Mouse (Mus musculus) hindbrain, embryonic 14.5 days (tissue): Measurements from ENCODE around the gene Ndufb4. TPM values are rescaled to one million over a fixed set of nuclear protein-coding genes. Genes with fewer than 3 reads are reported as not detected.
A peak's percentile ranks its signal among the peaks of the same experiment; 100 is the strongest.
"Not testable (repeated sequence)": the region's sequence is repeated elsewhere in the genome, so short reads cannot be mapped to it uniquely, and the experiment has no call there.

Source experiments
- ATAC-seq: fragments of 200-750 bp; cut with Nextera tagmentation; 2 replicates; pipeline ENCODE4 v1.8.0; 2017; ENCODE audit warnings: moderate number of reproducible peaks, mild to moderate bottlenecking, moderate TSS enrichment, moderate library complexity; ENCODE audit not compliant: low FRiP score
- DNase-seq: peaks from one replicate; pipeline ENCODE4 v3.0.0-alpha.2; 2015; ENCODE audit warnings: low spot score
- H3K27ac ChIP-seq: fragments of 300-500 bp; sonication (generic); 2 replicates; pipeline ENCODE4 v1.5.1; 2014; ENCODE audit warnings: mild to moderate bottlenecking, moderate library complexity
- H3K27me3 ChIP-seq: fragments of 300-500 bp; sonication (generic); 2 replicates; pipeline ENCODE4 v1.6.1; 2014; ENCODE audit warnings: mild to moderate bottlenecking, low read length, mixed read lengths; ENCODE audit not compliant: control insufficient read depth, insufficient read depth
- H3K36me3 ChIP-seq: fragments of 300-500 bp; sonication (generic); replicated peaks from 2 replicates; pipeline ENCODE4 v1.6.1; 2014; ENCODE audit not compliant: control insufficient read depth, insufficient read depth
- H3K4me1 ChIP-seq: fragments of 300-500 bp; sonication (generic); replicated peaks from 2 replicates; pipeline ENCODE4 v1.6.1; 2014; ENCODE audit warnings: antibody characterized with exemption, low read length, mixed read lengths; ENCODE audit not compliant: control insufficient read depth, insufficient read depth
- H3K4me2 ChIP-seq: fragments of 300-500 bp; sonication (generic); replicated peaks from 2 replicates; pipeline ENCODE4 v1.6.1; 2014; ENCODE audit warnings: mild to moderate bottlenecking, moderate library complexity
- H3K4me3 ChIP-seq: fragments of 300-500 bp; sonication (generic); replicated peaks from 2 replicates; pipeline ENCODE4 v1.5.1; 2014; ENCODE audit warnings: mild to moderate bottlenecking, low read length
- H3K9ac ChIP-seq: fragments of 300-500 bp; sonication (generic); 2 replicates; pipeline ENCODE4 v1.6.1; 2014
- H3K9me3 ChIP-seq: fragments of 300-500 bp; sonication (generic); 2 replicates; pipeline ENCODE4 v1.6.1; 2016; ENCODE audit warnings: low read length; ENCODE audit not compliant: control insufficient read depth
- WGBS: fragments of 180-500 bp; shearing (Covaris S2); extraction: QIAGEN DNeasy Blood & Tissue Kit; methylation state at CpG from one replicate; pipeline ENCODE4 v1.1.7; 2014; 5-methylcytosine and 5-hydroxymethylcytosine counted together
- polyA plus RNA-seq: library from polyadenylated mRNA; unstranded; fragments of >200 nt; fragmentation: Nextera tagmentation; extraction: Ambion mirVana; gene quantifications from 2 replicates; pipeline ENCODE4 v1.2.1, GENCODE M21; 2014

Ndufb4 gene
- 64.5 and 69.9 TPM in 2 replicates for polyA plus RNA-seq

DNA sequence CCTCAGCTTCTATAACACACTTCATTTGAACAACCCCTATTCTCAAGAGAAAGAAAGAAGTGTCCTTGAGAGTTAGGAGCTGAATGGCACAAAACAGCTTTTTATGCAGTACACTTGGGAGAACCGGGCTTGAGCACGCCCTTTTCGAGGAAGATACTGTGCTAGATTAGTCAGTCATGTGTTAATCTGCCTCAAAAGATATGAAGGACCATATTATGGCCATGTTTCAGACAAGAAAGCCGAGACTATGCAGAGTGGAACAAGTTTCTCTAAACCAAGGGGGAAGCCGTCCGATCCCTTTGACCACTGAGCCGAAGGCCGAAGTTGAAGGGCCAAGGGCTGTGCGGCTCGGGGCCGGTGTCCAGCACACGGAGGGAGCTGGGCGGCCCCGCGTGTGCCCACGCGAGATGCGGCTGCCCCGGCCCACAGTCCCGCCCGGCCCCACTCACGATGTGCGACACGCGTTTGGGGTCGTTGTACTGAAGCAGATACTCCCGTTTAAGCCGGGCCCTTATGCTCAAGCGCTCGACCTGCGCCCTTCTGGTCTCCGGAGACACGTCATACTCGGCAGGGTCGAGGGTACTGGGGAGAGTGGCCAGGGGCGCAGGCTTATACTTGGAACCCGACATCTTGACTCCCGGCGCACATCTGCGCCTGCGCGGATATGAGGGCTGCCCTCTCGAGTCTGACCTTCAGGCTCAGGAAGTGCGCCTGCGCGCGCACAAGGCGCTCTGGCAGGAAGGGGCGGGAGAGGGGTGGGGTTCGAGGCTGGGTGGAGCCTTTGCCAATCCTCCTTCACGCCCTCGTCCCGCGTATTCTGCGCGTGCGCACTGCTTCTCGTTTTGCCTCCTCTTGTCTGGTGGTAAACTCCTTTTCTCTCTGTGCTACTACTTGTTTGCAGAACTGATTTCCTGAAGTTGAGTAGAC is at the start of gene Ndufb4:
Gene Ndufb4, minus strand, starts transcription at position 723 of the 927 bp plus-strand sequence.
- Histone ChIP-seq H3K9ac (peak within 1 kb of the TSS; percentile 91), H3K4me1 (peaks cover 17% of the 10 kb centered on the region), H3K27ac (peak within 1 kb of the TSS; percentile 48), H3K27me3 (no peaks in the 10 kb centered on the region), H3K36me3 (no peaks in the 10 kb centered on the region), H3K9me3 (no peaks in the 10 kb centered on the region), H3K4me2 (peak within 1 kb of the TSS; percentile 66), H3K4me3 (peak within 1 kb of the TSS; percentile 74)
- under 1% methylated on average over 49 of the region's 58 CpGs for WGBS
- DNase-seq, result peak; percentile 97
- ATAC-seq, result peak; percentile 95

- no peaks in the 10 kb centered on the region for H3K36me3 ChIP-seq
- 72% methylated on average over 5 of the region's 5 CpGs for WGBS
- H3K9ac ChIP-seq, result no peak overlapping the region
- DNase-seq (no peak), ATAC-seq (no peak)
- H3K27me3 ChIP-seq, result no peaks in the 10 kb centered on the region
- no peak overlapping the region for H3K27ac ChIP-seq
- H3K4me2 ChIP-seq, result no peak overlapping the region
- no peak overlapping the region for H3K4me3 ChIP-seq
- no peaks in the 10 kb centered on the region for H3K9me3 ChIP-seq
- H3K4me1 ChIP-seq, result 0 out of 2 replicates have a peak, but pooled peaks cover 8% of the 10 kb centered on the region
Measured at GRCm38 (mm10) chr16:37703884-37704283, 49.6 kb upstream of the Ndufb4 start.

GRCm38 (mm10) chr16:37700071-37700470 is 45.8 kb upstream of the Ndufb4 start:
- not testable (repeated sequence) for H3K27ac ChIP-seq, H3K9ac ChIP-seq, ATAC-seq, H3K4me3 ChIP-seq, H3K4me1 ChIP-seq, H3K36me3 ChIP-seq, H3K27me3 ChIP-seq, H3K9me3 ChIP-seq, H3K4me2 ChIP-seq, DNase-seq

GRCm38 (mm10) chr16:37698767-37699166 is 44.5 kb upstream of the Ndufb4 start:
- Histone ChIP-seq H3K9ac (no peak overlapping the region), H3K9me3 (no peaks in the 10 kb centered on the region), H3K36me3 (no peaks in the 10 kb centered on the region), H3K27ac (no peak overlapping the region), H3K4me2 (no peak overlapping the region), H3K4me3 (no peak overlapping the region), H3K27me3 (no peaks in the 10 kb centered on the region), H3K4me1 (no peaks in the 10 kb centered on the region)
- DNase-seq, result no peak
- ATAC-seq, result no peak
- WGBS, result 93% methylated on average over 6 of the region's 6 CpGs

GRCm38 (mm10) chr16:37697271-37697670 is 43.0 kb upstream of the Ndufb4 start:
- no peak for ATAC-seq

DNA sequence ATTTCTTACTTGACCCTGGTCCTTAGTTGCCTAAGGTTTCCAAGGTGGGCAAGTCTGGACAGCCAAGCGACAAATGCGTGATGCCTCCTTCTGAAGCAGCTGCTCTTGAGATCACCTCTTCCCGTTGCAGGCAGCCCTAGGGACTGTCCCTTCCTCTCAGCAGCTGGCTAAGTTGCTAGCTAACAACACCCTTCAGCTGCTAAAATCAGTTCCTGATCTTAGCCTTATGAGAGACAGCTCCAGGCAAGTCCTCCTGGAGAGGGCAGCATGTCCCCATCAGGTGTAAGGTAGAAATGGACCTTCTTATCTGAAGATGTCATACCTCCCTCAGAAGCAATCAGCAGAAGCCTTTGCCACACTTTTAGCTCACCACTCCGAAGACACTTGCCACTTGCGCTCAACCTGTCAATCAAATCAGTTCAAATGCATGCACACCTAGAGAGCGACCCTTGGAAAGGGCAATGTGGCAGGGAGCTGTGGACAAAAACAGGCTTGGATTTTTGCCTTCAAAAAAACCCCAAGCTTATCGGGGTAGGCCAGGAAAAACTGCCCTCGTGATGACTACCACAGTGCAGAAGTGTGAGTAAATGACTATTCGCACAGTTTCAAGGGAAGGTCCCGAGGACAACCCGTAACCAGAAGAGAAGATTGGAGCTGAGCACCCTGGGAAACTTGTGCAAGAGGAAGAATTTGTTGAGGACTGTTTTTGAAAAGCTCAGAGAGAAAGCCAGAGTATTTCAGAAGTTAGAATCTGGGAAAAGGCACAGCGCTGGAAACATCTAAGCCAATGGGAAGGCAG is 36.9 kb upstream of the Ndufb4 start:
- no peak for ATAC-seq
- H3K9ac ChIP-seq, result no peak overlapping the region
- no peak for DNase-seq
- no peaks in the 10 kb centered on the region; the same call in 1 of the 2 replicates for H3K4me1 ChIP-seq
- no peaks in the 10 kb centered on the region for H3K9me3 ChIP-seq
- no peaks in the 10 kb centered on the region for H3K27me3 ChIP-seq
- no peak overlapping the region for H3K4me3 ChIP-seq
- H3K27ac ChIP-seq, result no peak overlapping the region
- no peak overlapping the region for H3K4me2 ChIP-seq
- WGBS, result 86% methylated on average over 12 of the region's 12 CpGs
- H3K36me3 ChIP-seq, result no peaks in the 10 kb centered on the region

More at GRCm38 (mm10) chr16:37697271-37697670, 43.0 kb upstream of the Ndufb4 start:
- WGBS, result 84% methylated on average over 3 of the region's 5 CpGs
- DNase-seq, result no peak
- H3K27me3 ChIP-seq, result no peaks in the 10 kb centered on the region
- no peak overlapping the region for H3K9ac ChIP-seq
- no peaks in the 10 kb centered on the region for H3K36me3 ChIP-seq
- H3K9me3 ChIP-seq, result no peaks in the 10 kb centered on the region
- no peak overlapping the region for H3K4me2 ChIP-seq
- no peak overlapping the region for H3K27ac ChIP-seq
- no peaks in the 10 kb centered on the region for H3K4me1 ChIP-seq
- no peak overlapping the region for H3K4me3 ChIP-seq

DNA sequence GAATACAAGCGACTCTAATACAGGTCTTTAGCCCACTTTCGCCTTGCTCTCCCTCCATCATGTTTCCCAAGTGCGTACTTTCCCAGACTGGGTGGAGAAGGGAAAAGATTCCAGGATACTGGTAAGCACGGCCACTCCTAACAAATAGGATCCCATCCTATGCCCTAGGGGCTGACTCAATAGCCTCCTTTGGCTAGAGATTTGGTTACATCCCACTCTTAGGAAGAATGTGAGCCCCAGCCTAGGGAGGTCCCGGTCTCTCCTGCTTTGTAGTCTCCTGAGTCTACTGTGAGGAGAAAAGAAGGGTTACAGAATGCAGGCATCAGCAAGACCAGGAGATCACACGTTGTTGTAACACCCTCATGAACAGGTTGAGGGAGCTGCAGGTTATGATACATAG is 36.2 kb upstream of the Ndufb4 start:
- H3K9ac ChIP-seq, result no peak overlapping the region
- no peak for DNase-seq
- ATAC-seq, result no peak
- H3K4me1 ChIP-seq, result no peaks in the 10 kb centered on the region; the same call in 1 of the 2 replicates
- H3K4me3 ChIP-seq, result no peak overlapping the region
- no peak overlapping the region for H3K27ac ChIP-seq
- H3K27me3 ChIP-seq, result no peaks in the 10 kb centered on the region
- WGBS, result 84% methylated on average over 6 of the region's 6 CpGs
- H3K36me3 ChIP-seq, result no peaks in the 10 kb centered on the region
- no peak overlapping the region for H3K4me2 ChIP-seq
- no peaks in the 10 kb centered on the region for H3K9me3 ChIP-seq

- Histone ChIP-seq H3K36me3 (no peaks in the 10 kb centered on the region), H3K4me3 (no peak overlapping the region), H3K4me2 (no peak overlapping the region), H3K27me3 (no peaks in the 10 kb centered on the region), H3K4me1 (no peaks in the 10 kb centered on the region; the same call in 1 of the 2 replicates), H3K27ac (no peak overlapping the region), H3K9me3 (no peaks in the 10 kb centered on the region), H3K9ac (no peak overlapping the region)
- ATAC-seq (no peak), DNase-seq (no peak)
- 81% methylated on average over 10 of the region's 10 CpGs for WGBS
Measured at GRCm38 (mm10) chr16:37689934-37690333, 35.7 kb upstream of the Ndufb4 start.

GRCm38 (mm10) chr16:37689251-37689926 is 35.1 kb upstream of the Ndufb4 start:
- Histone ChIP-seq H3K27me3 (no peaks in the 10 kb centered on the region), H3K4me1 (peaks cover 2% of the 10 kb centered on the region; the same call in 1 of the 2 replicates), H3K9me3 (no peaks in the 10 kb centered on the region), H3K27ac (no peak overlapping the region), H3K4me3 (no peak overlapping the region), H3K36me3 (no peaks in the 10 kb centered on the region), H3K4me2 (no peak overlapping the region), H3K9ac (no peak overlapping the region)
- ATAC-seq, result no peak
- DNase-seq, result no peak
- 83% methylated on average over 8 of the region's 8 CpGs for WGBS
